ENCODE assay signal across 18 mouse cellular contexts in genomic region chr12:17551208-17551995, GRCm38 (mm10). TPM values are rescaled to one million over a fixed set of nuclear protein-coding genes. Genes with fewer than 3 reads are reported as not detected.
DNase-seq lines count a peak whose midpoint lies in the region; ATAC-seq and TF ChIP-seq lines count a peak whose summit lies in the region.
"Had no signal": no experiment of that assay in that cellular context is flagged by ENCODE, and none has a peak within 500 bp of the region (broad histone marks: within the 10 kb centered on the region; RNA-seq: fewer than 3 reads in every experiment).

No protein-coding gene starts in this region.

- intact Hi-C loops in heart, postnatal 14 days (cut with DNase I): loop anchor here (5.0 kb wide), 1 partner anchor 184 kb away; no protein-coding TSS in a partner anchor

- H3K4me2 ChIP-seq in midbrain, embryonic 11.5 days: no peak overlapping the region
- H3K4me2 ChIP-seq in midbrain, embryonic 13.5 days (replicated peaks): no peak overlapping the region
- H3K4me2 ChIP-seq in intestine, postnatal 0 days (replicated peaks; ENCODE audit: low read depth): no peak overlapping the region
- H3K4me2 ChIP-seq: forebrain, embryonic 15.5 days; lung, embryonic 14.5 days had no signal

- peaks cover 6% of the 10 kb centered on the region for H3K4me1 ChIP-seq in midbrain, embryonic 11.5 days (ENCODE audit: control insufficient read depth, insufficient read depth, low read length)
- peaks cover 28% of the 10 kb centered on the region for H3K4me1 ChIP-seq in midbrain, embryonic 13.5 days (replicated peaks)
- H3K4me1 ChIP-seq in intestine, postnatal 0 days (replicated peaks; ENCODE audit: control insufficient read depth, insufficient read depth, low read length): 0 out of 2 replicates have a peak, but pooled peaks cover under 1% of the 10 kb centered on the region
- H3K4me1 ChIP-seq in small intestine, adult 2 months (ENCODE audit: control insufficient read depth, insufficient read depth, insufficient read length, low read length): peaks cover 12% of the 10 kb centered on the region; the same call in 1 of the 2 replicates

- no peak overlapping the region for H3K9ac ChIP-seq in midbrain, embryonic 11.5 days (ENCODE audit: low read length)
- no peak overlapping the region for H3K9ac ChIP-seq in midbrain, embryonic 13.5 days (replicated peaks)
- no peak overlapping the region for H3K9ac ChIP-seq in intestine, postnatal 0 days (ENCODE audit: low read depth, low read length)
- H3K9ac ChIP-seq: forebrain, embryonic 15.5 days; lung, embryonic 14.5 days had no signal

- ATAC-seq in midbrain, embryonic 11.5 days (ENCODE audit: low FRiP score): no peak
- no peak for ATAC-seq in midbrain, embryonic 13.5 days
- ATAC-seq in intestine, postnatal 0 days: peak; percentile 88
- ATAC-seq in activated CD4-positive, CD25-positive, alpha-beta regulatory T cell, adult 4 months: no peak
- ATAC-seq: forebrain, embryonic 15.5 days had no signal

- H3K27ac ChIP-seq in midbrain, embryonic 11.5 days (ENCODE audit: low read depth, low read length): no peak overlapping the region
- no peak overlapping the region for H3K27ac ChIP-seq in midbrain, embryonic 13.5 days
- H3K27ac ChIP-seq in intestine, postnatal 0 days (ENCODE audit: low read depth, low read length): peak overlapping the region; percentile 46
- H3K27ac ChIP-seq in small intestine, adult 2 months (ENCODE audit: insufficient read depth, low read depth, low read length): peak overlapping the region; percentile 39; the same call in 1 of the 2 replicates
- H3K27ac ChIP-seq: embryonic facial prominence, embryonic 10.5 days; forebrain, embryonic 15.5 days; hindbrain, embryonic 10.5 days; macrophage had no signal

- peaks cover 14% of the 10 kb centered on the region for H3K36me3 ChIP-seq in midbrain, embryonic 11.5 days (ENCODE audit: control insufficient read depth, insufficient read depth, low read length)
- H3K36me3 ChIP-seq in midbrain, embryonic 13.5 days: peaks cover 52% of the 10 kb centered on the region
- peaks cover 36% of the 10 kb centered on the region for H3K36me3 ChIP-seq in intestine, postnatal 0 days (ENCODE audit: control insufficient read depth, insufficient read depth)
- peaks cover 28% of the 10 kb centered on the region for H3K36me3 ChIP-seq in small intestine, adult 2 months (ENCODE audit: control insufficient read depth, insufficient read depth, low read length)

- no peaks in the 10 kb centered on the region for H3K27me3 ChIP-seq in midbrain, embryonic 11.5 days (ENCODE audit: control insufficient read depth, insufficient read depth, low read length)
- H3K27me3 ChIP-seq in midbrain, embryonic 13.5 days: no peaks in the 10 kb centered on the region; the same call in 1 of the 2 replicates
- H3K27me3 ChIP-seq in intestine, postnatal 0 days (replicated peaks; ENCODE audit: control insufficient read depth, insufficient read depth, low read length): no peaks in the 10 kb centered on the region
- H3K27me3 ChIP-seq in small intestine, adult 2 months (ENCODE audit: control insufficient read depth, insufficient read depth, low read length): no peaks in the 10 kb centered on the region
- H3K27me3 ChIP-seq: forebrain, embryonic 15.5 days had no signal

- TF ChIP-seq POLR2A in small intestine, adult 2 months (IDR thresholded peaks at IDR 0.05; ENCODE audit: low read depth, low read length): no peak

- no peaks in the 10 kb centered on the region for H3K9me3 ChIP-seq in midbrain, embryonic 11.5 days (ENCODE audit: control insufficient read depth, low read length)
- H3K9me3 ChIP-seq in midbrain, embryonic 13.5 days: no peaks in the 10 kb centered on the region
- no peaks in the 10 kb centered on the region for H3K9me3 ChIP-seq in intestine, postnatal 0 days (ENCODE audit: control insufficient read depth)
- H3K9me3 ChIP-seq: embryonic facial prominence, embryonic 10.5 days; forebrain, embryonic 15.5 days; hindbrain, embryonic 10.5 days had no signal

- peak; percentile 40 for DNase-seq in adrenal gland, postnatal 14 days
- no peak for DNase-seq in adrenal gland, postnatal 10 days
- DNase-seq in midbrain, embryonic 11.5 days (ENCODE audit: low spot score, missing footprints): peak; percentile 89
- DNase-seq in heart, postnatal 14 days: no peak
- DNase-seq: heart, adult 11 months; kidney, adult 8-10 months; lung, embryonic 14.5 days; midbrain, embryonic 14.5 days; right cerebral cortex, postnatal 4 days; thymus, adult 18-20 months had no signal

- H3K4me3 ChIP-seq in midbrain, embryonic 11.5 days (ENCODE audit: low read depth, low read length): no peak overlapping the region
- no peak overlapping the region for H3K4me3 ChIP-seq in midbrain, embryonic 13.5 days (replicated peaks)
- H3K4me3 ChIP-seq in intestine, postnatal 0 days (ENCODE audit: low read depth, low read length): no peak overlapping the region
- no peak overlapping the region for H3K4me3 ChIP-seq in small intestine, adult 2 months (ENCODE audit: low read depth, low read length)
- H3K4me3 ChIP-seq: embryonic facial prominence, embryonic 10.5 days; forebrain, embryonic 15.5 days; hindbrain, embryonic 10.5 days had no signal

- no peak for TF ChIP-seq CTCF in intestine, postnatal 0 days (IDR thresholded peaks at IDR 0.05; ENCODE audit: low read depth)
- no peak for TF ChIP-seq CTCF in small intestine, adult 2 months (IDR thresholded peaks at IDR 0.05; ENCODE audit: extremely low read depth, insufficient read length, insufficient replicate concordance, low read depth, low read length)

- 83% methylated on average over 3 of the region's 3 CpGs for WGBS in midbrain, embryonic 11.5 days
- 85% methylated on average over 3 of the region's 3 CpGs for WGBS in midbrain, embryonic 13.5 days
- 30% methylated on average over 3 of the region's 3 CpGs for WGBS in intestine, postnatal 0 days
- WGBS in small intestine, adult 2 months: 18% methylated on average over 3 of the region's 3 CpGs

RNA-seq across cellular contexts. Expression of gene Odc1, which starts 6.8 kb away (rescaled TPM):
- total RNA-seq in adrenal gland, postnatal 14 days (2021): 246 and 273 TPM in 2 replicates
- total RNA-seq in adrenal gland, postnatal 10 days (2021): 100 to 1,000 TPM; 149 to 195 TPM
- 307 and 314 TPM in 2 replicates for polyA plus RNA-seq in midbrain, embryonic 11.5 days (2014; fragmentation: Nextera tagmentation; extraction: Ambion mirVana)
- polyA plus RNA-seq in midbrain, embryonic 13.5 days (2015; fragmentation: Nextera tagmentation; extraction: Ambion mirVana): 185 and 189 TPM in 2 replicates
- 86.7 and 87.8 TPM in 2 replicates for polyA plus RNA-seq in intestine, postnatal 0 days (2015; fragmentation: Nextera tagmentation; extraction: Ambion mirVana)
- 35.0 and 113 TPM in 2 replicates for polyA plus RNA-seq in small intestine, adult 2 months (2012; rRNA removed)
- polyA plus RNA-seq in activated CD4-positive, CD25-positive, alpha-beta regulatory T cell, adult 4 months (2017; shearing (Covaris generic)): 10 to 100 TPM; 19.1 to 21.2 TPM
- 10 to 100 TPM; 50.6 to 59.0 TPM for total RNA-seq in heart, postnatal 14 days (2021)

Comparison
In these comparisons a context has a peak if more than half of its experiments do, and no peak if none do; other contexts are left out.
1. DNase-seq: peak in adrenal gland, postnatal 14 days (single experiment) and midbrain, embryonic 11.5 days (single experiment); none in adrenal gland, postnatal 10 days (single experiment) and heart, postnatal 14 days (0 of 2).
2. H3K27ac ChIP-seq: peak in intestine, postnatal 0 days (single experiment) and small intestine, adult 2 months (single experiment); none in midbrain, embryonic 11.5 days (single experiment) and midbrain, embryonic 13.5 days (single experiment).